Mouse (Mus musculus) ES-Bruce4 (cell line): ENCODE measurements around the gene Slc12a3.

Source experiments
- CTCF ChIP-seq: IDR thresholded peaks from one replicate; pipeline ENCODE4 v1.8.1; 2011; ENCODE audit warnings: low read depth, low read length
- EP300 ChIP-seq: IDR thresholded peaks from 2 replicates; pipeline ENCODE4 v1.6.1; 2011; ENCODE audit warnings: low read depth, low read length; ENCODE audit not compliant: insufficient read depth
- POLR2A ChIP-seq: IDR thresholded peaks from one replicate; pipeline ENCODE4 v1.8.1; 2011; ENCODE audit warnings: low read length; ENCODE audit not compliant: insufficient read depth

GRCm38 (mm10) chr8:94412518-94412917 lies 83.5 kb downstream of the Slc12a3 start:
- no peak for TF ChIP-seq CTCF
- no peak for TF ChIP-seq EP300
- no peak for TF ChIP-seq POLR2A
